31 mouse cellular contexts compared by ENCODE assay signal in genomic region chr1:168336238-168336818, GRCm38 (mm10).
A peak's percentile ranks its signal among the peaks of the same experiment; 100 is the strongest.
DNase-seq lines count a peak whose midpoint lies in the region; ATAC-seq and TF ChIP-seq lines count a peak whose summit lies in the region.
"Had no signal": no experiment of that assay in that cellular context is flagged by ENCODE, and none has a peak within 500 bp of the region (broad histone marks: within the 10 kb centered on the region; RNA-seq: fewer than 3 reads in every experiment).

No protein-coding gene starts in this region.

- peak; percentile 86 for ATAC-seq in frontal cortex, adult (ENCODE audit: low TSS enrichment)
- no peak for ATAC-seq in lung, embryonic 14.5 days (ENCODE audit: insufficient read depth)
- no peak for ATAC-seq in embryonic facial prominence, embryonic 15.5 days (ENCODE audit: insufficient number of reproducible peaks, low FRiP score, low TSS enrichment, low read depth)
- ATAC-seq in stomach, embryonic 16.5 days (ENCODE audit: insufficient read depth, low FRiP score) = no peak
- ATAC-seq: forebrain, embryonic 15.5 days; hindbrain, embryonic 16.5 days; lung, postnatal 0 days; midbrain, embryonic 13.5 days; Patski had no signal

- no peak for DNase-seq in frontal cortex, adult 2 months (ENCODE audit: extremely low spot score in 1 of 2, low spot score in 1 of 2)
- DNase-seq in lung, embryonic 14.5 days = no peak
- no peak for DNase-seq in lung, postnatal 14 days
- DNase-seq in Muller cell, postnatal 12 days (ENCODE audit: inconsistent ontology term) = no peak
- DNase-seq: adrenal gland, postnatal 10 days; cerebellum, adult 11-12 months; cerebellum, adult 9-11 months; gastrocnemius, postnatal 14 days; heart, adult 11 months; kidney, adult 18-20 months; kidney, postnatal 25 days; layer of hippocampus, postnatal 36 days; liver, embryonic 13.5 days; retina, postnatal 1 day; right cerebral cortex, postnatal 14 days; thymus, postnatal 4 days had no signal

- no peaks in the 10 kb centered on the region for H3K4me1 ChIP-seq in lung, embryonic 14.5 days (ENCODE audit: insufficient read depth)
- peaks cover 10% of the 10 kb centered on the region; the same call in 1 of the 2 replicates for H3K4me1 ChIP-seq in embryonic facial prominence, embryonic 15.5 days
- peaks cover 24% of the 10 kb centered on the region for H3K4me1 ChIP-seq in stomach, embryonic 16.5 days (ENCODE audit: control insufficient read depth, insufficient read depth, low read length)
- H3K4me1 ChIP-seq: liver, embryonic 13.5 days had no signal

- H3K36me3 ChIP-seq in lung, embryonic 14.5 days (ENCODE audit: insufficient read depth) = peaks cover 17% of the 10 kb centered on the region; the same call in 1 of the 2 replicates
- H3K36me3 ChIP-seq in embryonic facial prominence, embryonic 15.5 days = no peaks in the 10 kb centered on the region
- no peaks in the 10 kb centered on the region; the same call in 1 of the 2 replicates for H3K36me3 ChIP-seq in stomach, embryonic 16.5 days (ENCODE audit: control insufficient read depth, insufficient read depth, low read length)
- H3K36me3 ChIP-seq: forebrain, embryonic 15.5 days; G1E; liver, embryonic 13.5 days; neural tube, embryonic 15.5 days had no signal

- H3K27ac ChIP-seq in lung, embryonic 14.5 days (ENCODE audit: low read depth) = peak overlapping the region; percentile 75; the same call in 1 of the 2 replicates
- peak overlapping the region; percentile 87 for H3K27ac ChIP-seq in embryonic facial prominence, embryonic 15.5 days (replicated peaks)
- peak overlapping the region; percentile 91 for H3K27ac ChIP-seq in stomach, embryonic 16.5 days (ENCODE audit: low read length)
- H3K27ac ChIP-seq: forebrain, embryonic 15.5 days; heart, embryonic 10.5 days; heart, embryonic 15.5 days; liver, embryonic 13.5 days; macrophage; midbrain, embryonic 13.5 days; neural tube, embryonic 15.5 days had no signal

- no peak for TF ChIP-seq CTCF in lung, embryonic 14.5 days (IDR thresholded peaks at IDR 0.05; ENCODE audit: low read depth)

- H3K9ac ChIP-seq in lung, embryonic 14.5 days = no peak overlapping the region
- H3K9ac ChIP-seq in embryonic facial prominence, embryonic 15.5 days = no peak overlapping the region
- H3K9ac ChIP-seq in stomach, embryonic 16.5 days (ENCODE audit: low read length) = no peak overlapping the region
- H3K9ac ChIP-seq: forebrain, embryonic 15.5 days; heart, embryonic 15.5 days; kidney, embryonic 15.5 days; limb, embryonic 12.5 days; liver, embryonic 13.5 days; midbrain, embryonic 13.5 days; neural tube, embryonic 15.5 days had no signal

- H3K4me2 ChIP-seq in lung, embryonic 14.5 days = no peak overlapping the region
- H3K4me2 ChIP-seq in embryonic facial prominence, embryonic 15.5 days (replicated peaks) = no peak overlapping the region
- H3K4me2 ChIP-seq in stomach, embryonic 16.5 days (ENCODE audit: low read depth, low read length) = no peak overlapping the region
- H3K4me2 ChIP-seq: forebrain, embryonic 15.5 days; heart, embryonic 15.5 days; kidney, embryonic 15.5 days; limb, embryonic 12.5 days; liver, embryonic 13.5 days; midbrain, embryonic 13.5 days; neural tube, embryonic 15.5 days had no signal

- no peaks in the 10 kb centered on the region for H3K9me3 ChIP-seq in lung, embryonic 14.5 days (ENCODE audit: low read depth, low read length)
- H3K9me3 ChIP-seq in embryonic facial prominence, embryonic 15.5 days (replicated peaks) = no peaks in the 10 kb centered on the region
- H3K9me3 ChIP-seq in stomach, embryonic 16.5 days (replicated peaks; ENCODE audit: control insufficient read depth, low read length) = no peaks in the 10 kb centered on the region
- H3K9me3 ChIP-seq: forebrain, embryonic 15.5 days; heart, embryonic 10.5 days; heart, embryonic 15.5 days; kidney, embryonic 15.5 days; liver, embryonic 13.5 days; midbrain, embryonic 13.5 days; neural tube, embryonic 15.5 days had no signal

- WGBS in lung, embryonic 14.5 days = 89% methylated on average over 7 of the region's 7 CpGs
- WGBS in embryonic facial prominence, embryonic 15.5 days = 81% methylated on average over 7 of the region's 7 CpGs
- WGBS in stomach, embryonic 16.5 days = 91% methylated on average over 7 of the region's 7 CpGs

- no peak overlapping the region for H3K4me3 ChIP-seq in lung, embryonic 14.5 days (ENCODE audit: low read depth, low read length)
- H3K4me3 ChIP-seq in embryonic facial prominence, embryonic 15.5 days (replicated peaks) = no peak overlapping the region
- no peak overlapping the region for H3K4me3 ChIP-seq in stomach, embryonic 16.5 days (replicated peaks; ENCODE audit: low read length)
- H3K4me3 ChIP-seq: forebrain, embryonic 15.5 days; heart, embryonic 10.5 days; heart, embryonic 15.5 days; kidney, embryonic 15.5 days; limb, embryonic 12.5 days; liver, embryonic 13.5 days; midbrain, embryonic 13.5 days; neural tube, embryonic 15.5 days had no signal

- H3K27me3 ChIP-seq in lung, embryonic 14.5 days (ENCODE audit: insufficient read depth, low read length) = no peaks in the 10 kb centered on the region
- H3K27me3 ChIP-seq in embryonic facial prominence, embryonic 15.5 days = no peaks in the 10 kb centered on the region
- H3K27me3 ChIP-seq in stomach, embryonic 16.5 days (ENCODE audit: control insufficient read depth, insufficient read depth, low read length) = no peaks in the 10 kb centered on the region
- H3K27me3 ChIP-seq: forebrain, embryonic 15.5 days; heart, embryonic 15.5 days; kidney, embryonic 15.5 days; limb, embryonic 12.5 days; liver, embryonic 13.5 days; midbrain, embryonic 13.5 days; neural tube, embryonic 15.5 days; Patski had no signal
